Mouse (Mus musculus) urinary bladder, postnatal 4 days (tissue): Measurements from ENCODE around the gene Stk35.
"Not testable (repeated sequence)": the region's sequence is repeated elsewhere in the genome, so short reads cannot be mapped to it uniquely, and the experiment has no call there.

Experiments used
- DNase-seq, 2 experiments: peaks; one replicate each; pipeline ENCODE4 v3.0.0; 2021 to 2022; ENCODE audit warnings: low spot score in 2 of 2

The Stk35 gene

DNA sequence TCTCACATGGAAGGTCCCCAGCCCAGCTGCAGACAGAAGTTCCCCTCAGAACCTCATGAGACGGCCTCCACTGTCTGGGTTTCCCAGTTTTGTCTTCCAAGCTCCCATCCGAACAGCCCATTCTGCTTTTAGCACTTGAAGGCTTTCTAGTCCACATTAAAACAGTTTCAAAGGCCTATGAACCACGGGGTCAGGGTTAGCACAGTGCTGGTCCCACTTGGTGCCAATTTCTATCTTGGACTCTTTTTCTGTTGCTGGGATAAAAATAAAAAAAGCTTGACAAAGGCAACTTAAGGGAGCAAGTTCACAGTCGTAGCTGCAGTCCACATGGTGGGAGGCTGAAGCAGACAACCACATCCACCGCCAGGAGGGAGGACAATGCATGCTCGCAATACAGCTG, 34.6 kb downstream of the Stk35 start:
- no peak for DNase-seq

DNA sequence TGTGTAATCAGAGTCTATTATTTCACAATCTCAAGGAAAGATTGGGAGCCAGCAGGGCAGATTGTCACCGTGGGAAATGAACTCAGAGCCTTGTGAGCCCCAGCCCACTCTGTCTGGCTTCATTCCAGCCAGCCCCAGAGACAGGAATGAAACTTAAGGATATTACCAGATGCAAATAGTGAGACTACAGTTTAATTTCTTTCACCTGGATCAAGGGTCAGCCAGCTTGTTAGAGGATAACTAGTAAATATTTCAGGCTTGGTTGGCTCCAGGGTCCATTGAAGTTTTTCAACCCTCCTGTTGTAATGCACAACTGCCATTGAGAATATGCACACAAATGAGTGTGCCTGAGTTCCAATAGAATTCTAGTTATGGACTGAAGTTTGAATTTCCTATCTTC, 36.6 kb downstream of the Stk35 start:
- no peak for DNase-seq

DNA sequence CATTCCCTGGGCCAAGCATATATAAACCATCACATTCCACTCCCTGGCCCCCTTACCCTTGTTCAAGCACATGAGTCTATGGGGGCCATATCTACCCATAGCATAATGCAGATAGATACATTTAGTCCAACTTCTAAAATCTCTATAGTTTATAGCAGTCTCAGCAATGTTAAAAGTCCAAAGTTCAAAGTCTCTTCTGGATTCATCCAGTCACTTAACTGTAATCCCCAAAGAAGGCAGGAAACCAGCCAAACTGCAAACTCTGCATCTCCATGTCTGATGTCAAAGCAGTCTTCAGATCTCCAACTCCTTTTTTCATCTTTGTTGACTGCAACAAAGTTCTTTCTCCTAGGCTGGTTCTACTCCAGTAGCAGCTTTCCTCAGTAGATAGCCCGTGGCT, 38.0 kb downstream of the Stk35 start:
- no peak for DNase-seq

DNA sequence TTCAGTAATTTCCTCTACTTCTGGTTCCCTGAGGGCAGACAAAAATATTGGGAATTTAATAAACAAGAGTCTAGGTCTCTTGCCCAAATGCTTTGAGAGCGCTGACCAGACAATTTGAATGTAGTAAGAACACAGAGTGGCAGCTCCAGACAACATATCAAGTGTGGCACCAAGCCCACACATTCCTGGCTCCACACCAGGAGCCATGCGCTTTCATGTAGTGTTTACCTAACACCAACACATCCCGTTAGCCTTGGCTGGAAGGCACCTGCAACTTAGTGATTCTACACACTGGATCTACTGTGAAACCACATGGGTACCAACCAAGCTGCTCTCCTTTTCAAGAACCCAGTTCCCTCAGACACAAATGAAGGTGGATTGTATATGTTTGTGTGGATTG, 45.5 kb downstream of the Stk35 start:
- no peak for DNase-seq

DNA sequence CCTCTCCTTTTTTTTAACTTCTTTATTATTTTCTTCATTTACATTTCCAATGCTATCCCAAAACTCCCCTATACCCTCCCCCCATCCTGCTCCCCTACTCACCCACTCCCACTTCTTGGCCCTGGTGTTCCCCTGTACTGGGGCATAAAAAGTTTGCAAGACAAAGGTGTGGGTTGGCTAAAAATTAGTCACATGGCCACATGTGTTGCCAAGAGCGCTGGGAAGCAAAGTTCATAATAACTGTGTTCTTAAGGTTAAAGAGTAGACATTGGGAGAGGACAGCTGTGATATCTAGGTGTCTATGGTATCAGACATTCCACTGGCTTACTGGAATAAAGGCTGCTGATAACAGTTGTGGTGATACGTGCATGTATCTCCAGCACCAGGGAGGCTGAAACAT, 46.2 kb downstream of the Stk35 start:
- DNase-seq: no peak

DNA sequence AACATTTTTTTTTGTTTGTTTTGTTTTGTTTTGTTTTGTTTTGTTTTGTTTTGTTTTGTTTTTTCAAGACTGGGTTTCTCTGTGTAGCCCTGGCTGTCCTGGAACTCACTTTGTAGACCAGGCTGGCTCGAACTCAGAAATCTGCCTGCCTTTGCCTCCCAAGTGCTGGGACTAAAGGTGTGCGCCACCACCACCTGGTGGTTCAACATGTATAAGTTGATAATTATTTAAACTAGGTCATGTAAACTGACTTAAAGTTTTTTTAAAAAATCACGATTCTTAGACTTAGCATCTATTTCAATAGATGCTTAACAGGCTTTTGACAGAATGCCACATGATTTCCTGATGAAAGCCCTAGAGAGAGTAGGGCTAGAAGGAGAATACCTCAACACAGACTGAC, 48.8 kb downstream of the Stk35 start:
- not testable (repeated sequence) for DNase-seq

DNA sequence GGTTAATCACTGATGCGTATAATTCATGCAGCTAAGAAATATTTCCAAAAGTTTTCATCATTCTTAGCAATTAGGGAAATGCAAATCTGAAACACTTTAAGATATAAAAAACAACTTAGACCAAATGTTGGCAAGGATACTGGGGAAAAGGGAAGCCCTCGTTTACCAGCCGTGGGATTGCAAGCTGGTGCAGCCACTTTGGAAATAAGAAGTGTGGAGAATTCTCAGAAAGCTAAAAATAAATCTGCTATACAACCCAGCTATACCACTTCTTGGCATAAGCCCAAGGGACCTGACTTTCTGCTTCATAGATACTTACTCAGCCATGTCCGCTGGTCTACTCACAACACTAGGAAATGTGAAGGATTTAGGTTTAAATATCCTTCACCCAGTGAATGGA, 51.2 kb downstream of the Stk35 start:
- no peak for DNase-seq

DNA sequence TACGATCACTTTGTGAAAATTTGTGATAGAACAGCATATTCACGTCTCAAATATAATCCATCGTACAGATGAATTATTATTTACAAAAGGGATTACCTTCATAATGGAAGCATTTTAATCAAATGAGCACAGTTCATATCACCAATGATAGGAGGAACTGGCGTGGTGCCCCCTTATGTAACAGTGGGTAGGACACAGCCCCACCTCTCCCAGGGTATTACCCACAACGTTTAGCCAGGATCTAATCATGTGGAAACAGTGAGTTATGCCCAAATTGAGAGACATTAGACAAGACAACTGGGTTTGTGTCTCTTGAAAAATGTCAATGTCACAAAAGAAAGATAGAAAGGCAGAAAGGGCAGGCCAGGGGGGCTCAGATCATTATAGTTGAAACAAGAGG, 62.9 kb downstream of the Stk35 start:
- DNase-seq: no peak

DNA sequence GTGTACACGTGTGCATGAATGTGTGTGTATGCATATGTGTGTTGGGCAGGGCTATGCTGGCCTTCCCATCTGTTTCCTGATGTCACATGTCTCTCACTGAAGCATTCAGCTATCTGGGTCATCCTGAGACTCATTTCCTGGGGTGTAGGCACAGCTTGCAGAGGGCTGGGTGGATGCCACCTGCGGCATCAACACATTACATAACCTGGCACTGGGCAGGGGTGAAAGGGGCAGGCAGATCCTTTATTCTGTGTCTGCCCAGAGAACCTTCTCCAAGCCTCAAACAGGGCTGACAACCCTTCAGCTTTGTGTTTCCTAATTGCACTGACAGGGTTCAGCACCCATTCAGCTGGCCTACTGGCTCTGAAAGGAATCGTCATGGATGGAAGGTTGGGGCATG, 64.6 kb downstream of the Stk35 start:
- no peak for DNase-seq

DNA sequence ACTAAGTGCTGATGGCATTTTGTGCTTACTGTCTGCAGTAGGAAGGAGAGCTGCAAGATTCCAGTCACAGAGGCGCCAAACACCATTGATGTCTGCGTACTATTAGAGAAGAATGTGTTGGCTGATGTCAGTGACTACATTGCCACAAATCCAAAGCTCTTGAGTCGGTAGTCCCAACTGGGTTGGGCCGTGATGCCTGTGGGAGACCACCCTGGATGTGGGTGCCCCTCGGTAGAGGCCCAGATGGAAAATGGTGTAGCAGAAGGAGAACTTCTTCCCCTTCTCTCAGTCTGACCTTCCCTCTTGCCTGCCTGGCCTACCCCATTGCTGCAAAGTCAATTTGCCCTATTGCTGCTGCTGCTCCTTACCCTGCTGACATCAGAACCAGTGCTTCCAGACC, 68.8 kb downstream of the Stk35 start:
- DNase-seq: no peak

DNA sequence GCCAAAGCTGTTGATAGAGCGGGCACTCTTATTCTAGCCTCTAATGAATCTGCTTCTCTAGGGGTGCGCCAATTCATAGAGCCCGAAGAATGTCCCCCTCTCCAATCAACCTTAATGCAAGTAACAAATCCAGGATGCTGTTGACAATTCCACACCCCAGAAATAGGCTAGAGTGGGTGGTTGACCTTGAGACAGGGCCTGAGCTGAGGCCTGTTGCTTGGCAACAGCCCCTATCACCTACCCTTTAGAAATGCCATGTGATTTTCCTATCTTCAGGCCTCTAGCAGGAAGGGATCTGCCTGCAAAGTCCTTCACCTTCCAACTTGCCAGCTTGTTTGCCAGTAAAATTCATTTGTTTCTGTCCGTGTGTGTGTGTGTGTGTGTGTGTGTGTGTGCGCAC, 70.9 kb downstream of the Stk35 start:
- DNase-seq: no peak

DNA sequence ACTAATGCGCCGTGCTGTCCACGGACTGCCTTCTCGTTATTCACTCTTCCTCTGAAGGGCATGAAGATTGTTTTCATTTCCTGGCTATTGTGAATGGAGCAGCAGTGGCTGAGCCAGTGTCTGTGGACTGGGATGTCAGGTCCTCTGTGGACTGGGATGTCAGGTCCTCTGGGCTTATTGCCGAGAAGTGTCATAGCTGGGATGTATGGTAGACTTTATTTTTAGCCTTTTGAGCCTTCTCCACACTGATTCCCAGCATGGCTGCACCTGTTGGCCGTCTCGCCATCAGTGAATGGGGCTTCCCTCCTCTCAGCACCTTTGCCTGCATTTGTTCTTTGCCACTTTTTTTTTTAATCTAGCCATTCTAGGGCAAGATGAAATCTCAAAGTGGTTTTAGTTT, 71.8 kb downstream of the Stk35 start:
- DNase-seq: no peak

DNA sequence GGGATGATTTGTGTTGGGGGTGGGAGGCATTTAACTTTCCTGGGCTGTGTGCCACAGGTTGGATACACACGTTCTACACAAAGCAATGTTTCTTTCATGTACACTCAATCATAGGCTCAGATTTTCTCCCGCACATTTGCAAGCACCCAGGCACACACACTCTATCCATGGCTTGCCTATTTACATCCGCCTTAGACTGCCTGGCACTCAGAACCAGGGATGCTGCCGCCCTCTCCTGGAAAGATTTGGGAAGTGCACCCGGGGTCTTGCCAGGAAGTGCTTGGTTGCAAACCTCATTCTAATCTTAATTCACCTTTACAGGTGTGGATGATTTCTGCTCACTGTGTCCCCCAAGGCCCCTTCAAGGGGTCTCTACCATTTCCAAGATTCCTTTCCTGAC, 73.2 kb downstream of the Stk35 start:
- DNase-seq: peak; percentile 71 to 85

DNA sequence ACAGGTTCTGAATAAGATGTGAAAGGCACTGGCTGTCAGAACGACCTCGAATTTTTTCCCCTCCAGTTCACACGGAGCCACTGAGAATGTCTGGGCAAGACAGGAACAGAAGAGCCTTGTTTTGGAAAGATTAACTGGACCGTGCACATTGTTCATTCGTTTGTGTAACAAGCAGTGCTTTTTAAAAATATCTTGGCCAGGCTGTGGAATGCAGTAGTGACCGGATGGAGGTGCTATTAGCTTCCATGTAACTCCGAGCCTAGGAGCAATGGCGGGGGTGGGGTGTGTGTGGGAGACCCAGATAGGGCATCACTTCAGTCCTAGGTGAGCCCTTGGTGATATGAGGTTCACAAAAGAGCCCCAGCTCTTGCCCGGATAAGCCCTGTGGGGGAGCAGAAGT, 73.8 kb downstream of the Stk35 start:
- DNase-seq: no peak

DNA sequence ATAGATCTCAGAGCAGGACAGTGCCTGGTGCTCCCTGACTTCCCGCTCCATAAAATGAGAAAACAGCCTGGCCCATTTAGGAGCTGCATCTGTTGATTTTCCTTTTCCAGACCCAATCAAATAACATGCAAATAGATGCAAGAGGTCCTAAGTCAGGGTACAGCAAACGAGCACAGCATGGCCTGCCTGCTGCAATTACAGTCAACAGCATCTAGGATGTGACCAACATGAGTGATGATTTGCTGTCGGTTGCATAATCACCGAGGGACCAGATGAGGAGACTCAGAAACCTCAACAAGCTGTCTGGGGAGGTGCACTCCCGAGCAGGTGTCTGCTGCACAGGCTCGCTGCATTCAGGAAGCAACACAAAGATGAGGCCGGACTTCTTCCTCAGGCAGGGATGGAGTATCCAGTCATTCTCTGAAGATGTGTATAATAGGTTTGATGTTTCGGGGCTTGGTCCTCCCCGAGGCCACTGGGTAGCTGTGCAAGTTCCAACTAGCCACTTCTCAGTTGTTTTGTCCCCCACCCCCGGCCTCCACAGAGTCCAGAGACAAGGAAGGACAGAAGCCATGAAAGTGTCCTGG, 74.3 kb downstream of the Stk35 start:
- DNase-seq: no peak

DNA sequence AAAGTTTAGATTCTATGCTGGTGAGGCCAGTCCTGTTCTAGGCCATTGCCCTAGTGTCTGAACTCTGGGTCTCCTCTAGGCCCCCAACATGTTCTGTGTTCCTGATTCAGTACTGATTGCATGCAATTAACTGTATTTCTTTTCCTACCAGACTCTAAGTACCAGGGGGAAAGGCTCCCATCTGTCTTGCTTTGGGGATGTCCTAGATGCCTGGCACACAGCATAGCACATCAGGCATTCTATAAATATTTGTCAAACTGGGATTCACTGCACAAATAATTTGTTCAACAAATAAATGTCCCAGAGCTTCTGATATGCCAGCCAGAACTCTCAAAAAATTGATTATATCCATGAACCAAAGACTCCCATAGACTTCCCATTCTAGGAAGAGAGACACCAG, 76.6 kb downstream of the Stk35 start:
- DNase-seq: no peak

DNA sequence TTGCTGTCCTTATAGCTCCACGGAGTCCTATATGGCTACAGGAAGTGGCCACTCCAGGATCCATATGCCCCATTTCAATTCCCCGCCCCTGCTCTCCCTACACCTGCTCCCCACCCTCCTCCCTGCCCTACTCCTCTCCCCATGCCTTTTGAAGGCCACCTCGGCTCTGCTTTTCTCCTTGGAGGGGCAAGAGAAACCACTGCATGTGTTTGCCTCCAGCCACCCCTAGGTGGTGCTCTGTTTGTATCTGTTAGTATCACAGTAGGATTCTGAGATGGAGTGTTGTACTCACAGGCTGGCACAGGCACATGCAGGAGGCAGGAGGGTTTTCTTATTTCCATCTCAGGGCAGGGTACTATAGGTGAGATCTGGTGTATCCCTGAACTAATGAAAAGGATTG, 79.5 kb downstream of the Stk35 start:
- peak in 1 of 2 experiments; percentile 59 for DNase-seq

DNA sequence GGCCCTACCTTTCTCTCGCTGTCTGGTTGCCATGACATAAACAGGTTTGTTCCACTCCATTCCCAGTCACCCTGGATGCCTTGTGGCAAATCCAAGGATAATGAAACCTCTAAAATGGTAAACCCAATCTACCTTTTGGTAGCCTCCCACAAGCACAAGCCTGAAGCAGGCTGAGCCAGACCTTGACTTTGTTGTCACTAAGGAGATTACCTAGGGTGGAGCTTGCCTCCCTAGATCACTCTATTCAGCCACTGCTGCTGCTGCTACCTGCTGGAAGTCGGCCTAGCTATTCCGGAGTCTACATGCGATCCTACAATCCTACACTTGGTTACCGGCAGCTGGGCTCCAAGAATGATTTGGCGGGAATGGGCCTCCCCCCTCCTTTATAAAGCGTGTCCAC, 79.9 kb downstream of the Stk35 start:
- DNase-seq: peak in 1 of 2 experiments; percentile 40

DNA sequence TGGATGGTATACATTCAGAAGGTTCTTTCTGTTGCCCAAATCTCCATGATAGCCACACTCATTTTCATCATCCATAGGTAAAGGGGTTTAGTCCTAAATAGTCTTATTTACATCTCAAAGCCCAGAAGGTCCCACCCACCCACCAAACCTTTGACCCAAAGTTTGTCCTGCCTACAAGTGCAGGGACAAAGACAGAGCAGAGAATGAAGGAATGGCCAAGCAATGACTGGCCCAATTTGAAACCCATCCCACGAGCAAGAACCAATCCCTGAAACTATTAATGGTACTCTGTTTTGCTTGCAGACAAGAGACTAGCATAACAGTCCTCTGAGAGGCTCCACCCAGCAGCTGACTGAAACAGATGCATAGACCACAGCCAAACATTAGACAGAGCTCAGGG, 81.6 kb downstream of the Stk35 start:
- DNase-seq: no peak
